Mouse (Mus musculus): ENCODE data around the gene Emp1. TPM values are rescaled to one million over a fixed set of nuclear protein-coding genes. Genes with fewer than 3 reads are reported as not detected.

Emp1 gene
- polyA plus RNA-seq, 1 experiment from 2014 or later: 48.5 TPM

DNA sequence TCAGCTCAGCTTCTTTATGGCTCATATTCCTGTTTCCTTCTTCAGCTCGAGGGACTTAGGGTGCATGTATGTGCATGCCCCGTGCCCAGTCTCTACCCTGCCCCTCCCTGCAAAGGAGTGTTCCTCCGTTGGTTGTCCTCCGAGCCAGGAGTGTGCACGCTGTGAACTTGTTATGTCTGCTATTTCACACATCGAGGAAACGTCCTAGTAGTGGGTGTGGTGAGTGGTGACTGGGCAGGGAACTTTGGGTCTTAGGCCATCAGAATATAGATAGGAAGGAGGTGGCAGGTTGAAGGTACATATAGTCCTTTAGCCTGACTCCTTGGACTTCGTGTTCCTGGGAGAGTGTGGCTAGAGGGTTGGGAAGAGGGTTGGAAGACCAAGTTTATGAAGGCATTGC, 26.4 kb downstream of the Emp1 start:
- Histone ChIP-seq H3K9ac (ENCODE audit: low read length) (no peak overlapping the region), H3K4me1 (ENCODE audit: control insufficient read depth, insufficient read depth, low read length) (no peaks in the 10 kb centered on the region), H3K27ac (ENCODE audit: low read length) (no peak overlapping the region), H3K36me3 (ENCODE audit: control insufficient read depth, insufficient read depth) (no peaks in the 10 kb centered on the region), H3K9me3 (replicated peaks; ENCODE audit: control insufficient read depth, low read length) (no peaks in the 10 kb centered on the region), H3K27me3 (ENCODE audit: control insufficient read depth, insufficient read depth, low read length) (no peaks in the 10 kb centered on the region), H3K4me2 (ENCODE audit: low read depth, low read length) (no peak overlapping the region), H3K4me3 (ENCODE audit: low read length) (no peak overlapping the region)
- no peak for ATAC-seq (replicated peaks; ENCODE audit: extremely low read depth, insufficient read depth, low FRiP score)
- WGBS: 69% methylated on average over 8 of the region's 8 CpGs

DNA sequence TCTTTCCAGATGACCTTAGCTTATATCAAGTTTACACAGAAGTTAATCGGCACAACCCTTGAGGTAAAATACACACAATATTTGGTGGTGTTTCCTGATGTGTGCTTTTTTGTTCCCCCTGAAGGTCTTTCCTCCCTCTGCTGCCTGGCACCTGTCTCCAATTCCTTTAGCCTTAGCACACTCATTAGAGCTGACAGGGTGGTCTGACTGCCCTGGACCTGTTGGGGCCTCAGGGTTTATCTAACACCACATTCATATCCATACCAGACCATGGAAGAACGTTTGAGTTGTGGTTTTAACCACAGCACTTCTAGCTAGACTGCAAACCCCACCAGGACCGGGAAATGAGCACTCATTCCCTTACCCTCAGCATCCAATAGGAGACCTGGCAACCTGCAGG, 28.1 kb downstream of the Emp1 start:
- ATAC-seq (replicated peaks; ENCODE audit: extremely low read depth, insufficient read depth, low FRiP score): no peak
- Histone ChIP-seq H3K4me3 (ENCODE audit: low read length) (no peak overlapping the region), H3K4me1 (ENCODE audit: control insufficient read depth, insufficient read depth, low read length) (no peaks in the 10 kb centered on the region), H3K27me3 (ENCODE audit: control insufficient read depth, insufficient read depth, low read length) (no peaks in the 10 kb centered on the region), H3K36me3 (ENCODE audit: control insufficient read depth, insufficient read depth) (no peaks in the 10 kb centered on the region), H3K27ac (ENCODE audit: low read length) (no peak overlapping the region), H3K4me2 (ENCODE audit: low read depth, low read length) (no peak overlapping the region), H3K9me3 (replicated peaks; ENCODE audit: control insufficient read depth, low read length) (no peaks in the 10 kb centered on the region), H3K9ac (ENCODE audit: low read length) (no peak overlapping the region)
- WGBS: 53% methylated on average over 3 of the region's 3 CpGs

DNA sequence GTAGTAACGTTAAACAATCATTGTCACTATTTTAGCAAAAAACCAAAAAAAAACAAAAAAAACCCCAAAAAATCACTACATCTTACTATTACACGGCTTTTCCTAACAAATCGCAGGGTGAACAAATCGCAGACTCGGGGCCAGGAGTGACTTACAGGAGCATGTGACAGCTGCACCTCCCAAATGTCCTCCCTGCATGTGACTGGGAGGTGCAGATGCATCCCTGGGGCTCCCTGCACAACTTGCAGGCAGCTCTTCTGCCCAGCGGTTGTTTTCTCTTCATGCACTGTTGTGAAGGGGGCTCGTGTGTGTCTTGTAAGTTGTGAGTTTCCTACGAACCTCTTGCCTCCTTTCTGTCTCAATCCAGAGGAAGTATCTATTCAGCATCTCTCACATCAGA, 33.0 kb downstream of the Emp1 start:
- Histone ChIP-seq H3K9ac (ENCODE audit: low read length) (no peak overlapping the region), H3K9me3 (replicated peaks; ENCODE audit: control insufficient read depth, low read length) (no peaks in the 10 kb centered on the region), H3K4me2 (ENCODE audit: low read depth, low read length) (no peak overlapping the region), H3K4me3 (ENCODE audit: low read length) (no peak overlapping the region), H3K27me3 (ENCODE audit: control insufficient read depth, insufficient read depth, low read length) (no peaks in the 10 kb centered on the region), H3K27ac (ENCODE audit: low read length) (no peak overlapping the region), H3K4me1 (ENCODE audit: control insufficient read depth, insufficient read depth, low read length) (peaks cover 6% of the 10 kb centered on the region), H3K36me3 (ENCODE audit: control insufficient read depth, insufficient read depth) (no peaks in the 10 kb centered on the region)
- no peak for ATAC-seq (replicated peaks; ENCODE audit: extremely low read depth, insufficient read depth, low FRiP score)
- WGBS: 76% methylated on average over 8 of the region's 8 CpGs

- Histone ChIP-seq H3K9me3 (replicated peaks; ENCODE audit: control insufficient read depth, low read length) (no peaks in the 10 kb centered on the region), H3K4me3 (ENCODE audit: low read length) (no peak overlapping the region), H3K9ac (ENCODE audit: low read length) (no peak overlapping the region), H3K27me3 (ENCODE audit: control insufficient read depth, insufficient read depth, low read length) (no peaks in the 10 kb centered on the region), H3K27ac (ENCODE audit: low read length) (no peak overlapping the region), H3K4me2 (ENCODE audit: low read depth, low read length) (no peak overlapping the region), H3K36me3 (ENCODE audit: control insufficient read depth, insufficient read depth) (no peaks in the 10 kb centered on the region), H3K4me1 (ENCODE audit: control insufficient read depth, insufficient read depth, low read length) (peaks cover 6% of the 10 kb centered on the region)
- WGBS: 81% methylated on average over 4 of the region's 4 CpGs
- ATAC-seq (replicated peaks; ENCODE audit: extremely low read depth, insufficient read depth, low FRiP score): no peak
These were observed 34.7 kb downstream of the Emp1 start for GRCm38 (mm10) chr6:135397089-135397488.

GRCm38 (mm10) chr6:135397788-135398187, 35.4 kb downstream of the Emp1 start:
- no peaks in the 10 kb centered on the region for H3K27me3 ChIP-seq (ENCODE audit: control insufficient read depth, insufficient read depth, low read length)
- 88% methylated on average over 8 of the region's 8 CpGs for WGBS
- H3K9ac ChIP-seq (ENCODE audit: low read length): no peak overlapping the region
- H3K9me3 ChIP-seq (replicated peaks; ENCODE audit: control insufficient read depth, low read length): no peaks in the 10 kb centered on the region
- H3K36me3 ChIP-seq (ENCODE audit: control insufficient read depth, insufficient read depth): no peaks in the 10 kb centered on the region
- no peak overlapping the region for H3K27ac ChIP-seq (ENCODE audit: low read length)
- peaks cover 6% of the 10 kb centered on the region for H3K4me1 ChIP-seq (ENCODE audit: control insufficient read depth, insufficient read depth, low read length)
- H3K4me3 ChIP-seq (ENCODE audit: low read length): no peak overlapping the region
- no peak overlapping the region for H3K4me2 ChIP-seq (ENCODE audit: low read depth, low read length)
- no peak for ATAC-seq (replicated peaks; ENCODE audit: extremely low read depth, insufficient read depth, low FRiP score)

- Histone ChIP-seq H3K9me3 (replicated peaks; ENCODE audit: control insufficient read depth, low read length) (no peaks in the 10 kb centered on the region), H3K4me1 (ENCODE audit: control insufficient read depth, insufficient read depth, low read length) (peaks cover 6% of the 10 kb centered on the region), H3K4me2 (ENCODE audit: low read depth, low read length) (no peak overlapping the region), H3K9ac (ENCODE audit: low read length) (no peak overlapping the region), H3K27me3 (ENCODE audit: control insufficient read depth, insufficient read depth, low read length) (no peaks in the 10 kb centered on the region), H3K27ac (ENCODE audit: low read length) (no peak overlapping the region), H3K4me3 (ENCODE audit: low read length) (no peak overlapping the region), H3K36me3 (ENCODE audit: control insufficient read depth, insufficient read depth) (no peaks in the 10 kb centered on the region)
- 25% methylated on average over 5 of the region's 5 CpGs for WGBS
- ATAC-seq (replicated peaks; ENCODE audit: extremely low read depth, insufficient read depth, low FRiP score): peak; percentile 28; the same call in 1 of the 2 replicates
These were observed 36.5 kb downstream of the Emp1 start for GRCm38 (mm10) chr6:135398801-135399200.

DNA sequence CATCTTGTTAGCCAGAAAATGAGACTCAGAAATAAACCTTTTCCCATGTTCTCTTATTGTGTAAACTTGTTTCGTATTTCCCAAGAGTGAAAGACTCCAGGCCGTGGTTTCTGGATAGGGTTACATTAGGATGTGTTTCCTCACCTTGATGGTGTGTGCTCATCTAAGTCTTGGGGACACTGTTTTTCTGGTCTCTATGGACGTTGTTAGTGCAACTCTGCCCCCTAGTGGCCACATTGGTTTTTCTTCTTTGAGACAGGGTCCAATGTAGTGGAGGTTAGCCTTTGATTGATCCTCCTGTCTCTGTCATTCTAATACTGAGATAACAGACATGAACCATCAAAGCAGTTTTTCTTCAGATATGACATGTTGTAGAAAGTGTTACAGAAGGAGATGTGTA, 38.0 kb downstream of the Emp1 start:
- Histone ChIP-seq H3K4me2 (ENCODE audit: low read depth, low read length) (no peak overlapping the region), H3K27me3 (ENCODE audit: control insufficient read depth, insufficient read depth, low read length) (no peaks in the 10 kb centered on the region), H3K27ac (ENCODE audit: low read length) (no peak overlapping the region), H3K36me3 (ENCODE audit: control insufficient read depth, insufficient read depth) (no peaks in the 10 kb centered on the region), H3K9me3 (replicated peaks; ENCODE audit: control insufficient read depth, low read length) (no peaks in the 10 kb centered on the region), H3K4me1 (ENCODE audit: control insufficient read depth, insufficient read depth, low read length) (peaks cover 6% of the 10 kb centered on the region), H3K4me3 (ENCODE audit: low read length) (no peak overlapping the region), H3K9ac (ENCODE audit: low read length) (no peak overlapping the region)
- no peak for ATAC-seq (replicated peaks; ENCODE audit: extremely low read depth, insufficient read depth, low FRiP score)
- 46% methylated on average over 3 of the region's 3 CpGs for WGBS

GRCm38 (mm10) chr6:135405093-135405492, 42.7 kb downstream of the Emp1 start:
- no peak overlapping the region for H3K27ac ChIP-seq (ENCODE audit: low read length)
- H3K27me3 ChIP-seq (ENCODE audit: control insufficient read depth, insufficient read depth, low read length): no peaks in the 10 kb centered on the region
- H3K36me3 ChIP-seq (ENCODE audit: control insufficient read depth, insufficient read depth): no peaks in the 10 kb centered on the region
- no peak overlapping the region for H3K9ac ChIP-seq (ENCODE audit: low read length)
- H3K4me2 ChIP-seq (ENCODE audit: low read depth, low read length): no peak overlapping the region
- no peaks in the 10 kb centered on the region for H3K4me1 ChIP-seq (ENCODE audit: control insufficient read depth, insufficient read depth, low read length)
- H3K9me3 ChIP-seq (replicated peaks; ENCODE audit: control insufficient read depth, low read length): no peaks in the 10 kb centered on the region
- WGBS: 61% methylated on average over 11 of the region's 11 CpGs
- ATAC-seq (replicated peaks; ENCODE audit: extremely low read depth, insufficient read depth, low FRiP score): no peak
- H3K4me3 ChIP-seq (ENCODE audit: low read length): no peak overlapping the region

- no peak overlapping the region for H3K9ac ChIP-seq (ENCODE audit: low read length)
These were observed 45.0 kb downstream of the Emp1 start for GRCm38 (mm10) chr6:135407323-135407722.

More at GRCm38 (mm10) chr6:135407323-135407722, 45.0 kb downstream of the Emp1 start:
- ATAC-seq (replicated peaks; ENCODE audit: extremely low read depth, insufficient read depth, low FRiP score): no peak
- Histone ChIP-seq H3K27me3 (ENCODE audit: control insufficient read depth, insufficient read depth, low read length) (no peaks in the 10 kb centered on the region), H3K4me2 (ENCODE audit: low read depth, low read length) (no peak overlapping the region), H3K4me3 (ENCODE audit: low read length) (no peak overlapping the region), H3K9me3 (replicated peaks; ENCODE audit: control insufficient read depth, low read length) (no peaks in the 10 kb centered on the region), H3K4me1 (ENCODE audit: control insufficient read depth, insufficient read depth, low read length) (no peaks in the 10 kb centered on the region), H3K27ac (ENCODE audit: low read length) (no peak overlapping the region), H3K36me3 (ENCODE audit: control insufficient read depth, insufficient read depth) (no peaks in the 10 kb centered on the region)
- WGBS: 18% methylated on average over 4 of the region's 4 CpGs

Measured in heart, embryonic 16.5 days (tissue).